Mouse (Mus musculus) bone marrow, adult 2 months (tissue): Measurements from ENCODE around the gene Acp6. TPM values are rescaled to one million over a fixed set of nuclear protein-coding genes. Genes with fewer than 3 reads are reported as not detected.
A peak's percentile ranks its signal among the peaks of the same experiment; 100 is the strongest.

ENCODE experiments used
- H3K27ac ChIP-seq: fragments of 200-500 bp; 2 replicates; pipeline ENCODE4 v1.5.1; 2012; ENCODE audit warnings: low read depth, mild to moderate bottlenecking, control low read depth, inconsistent platforms, low read length; ENCODE audit not compliant: control insufficient read depth, poor library complexity, insufficient read depth
- H3K4me1 ChIP-seq: fragments of 200-500 bp; 2 replicates; pipeline ENCODE4 v1.6.1; 2011; ENCODE audit warnings: low read length; ENCODE audit not compliant: control insufficient read depth, insufficient read depth
- H3K4me3 ChIP-seq: fragments of 200-500 bp; replicated peaks from 2 replicates; pipeline ENCODE3; 2011; ENCODE audit warnings: mild to moderate bottlenecking, low read depth, low read length, control low read depth; ENCODE audit not compliant: control insufficient read depth
- CTCF ChIP-seq: fragments of 200-500 bp; IDR thresholded peaks from 2 replicates; pipeline ENCODE4 v1.5.1; 2011; ENCODE audit warnings: low read length, control low read depth; ENCODE audit not compliant: control insufficient read depth, insufficient read depth
- POLR2A ChIP-seq: fragments of 200-500 bp; IDR thresholded peaks from 2 replicates; pipeline ENCODE4 v1.6.1; 2011; ENCODE audit warnings: low read depth, mild to moderate bottlenecking, control low read depth, low read length, borderline replicate concordance; ENCODE audit not compliant: control insufficient read depth
- WGBS: fragments of 180-500 bp; shearing (Covaris S2); methylation state at CpG from one replicate; pipeline ENCODE4 v1.1.7; 2018; 5-methylcytosine and 5-hydroxymethylcytosine counted together
- polyA plus RNA-seq: library from polyadenylated mRNA; stranded (reverse); fragments of >200 nt; gene quantifications from 2 replicates; pipeline ENCODE4 v1.2.4, GENCODE M21; 2011; ENCODE audit warnings: low replicate concordance; ENCODE audit not compliant: missing spikeins, insufficient read depth, insufficient read length

Acp6 gene
- polyA plus RNA-seq, 1 experiment, result 16.0 TPM

GRCm38 (mm10) chr3:97203880-97204279 is 45.3 kb downstream of the Acp6 start:
- Histone ChIP-seq H3K4me1 (no peaks in the 10 kb centered on the region; the same call in 1 of the 2 replicates), H3K27ac (peak overlapping the region; percentile 27; the same call in 1 of the 2 replicates), H3K4me3 (peak overlapping the region; percentile 45)
- TF ChIP-seq CTCF (no peak), POLR2A (no peak)
- under 1% methylated on average over 14 of the region's 14 CpGs for WGBS

GRCm38 (mm10) chr3:97206521-97206920 is 47.9 kb downstream of the Acp6 start:
- Histone ChIP-seq H3K4me1 (no peaks in the 10 kb centered on the region; the same call in 1 of the 2 replicates), H3K27ac (no peak overlapping the region), H3K4me3 (no peak overlapping the region)
- TF ChIP-seq CTCF (no peak), POLR2A (no peak)
- 43% methylated on average over 3 of the region's 3 CpGs for WGBS

- WGBS, result 84% methylated on average over 9 of the region's 9 CpGs
- Histone ChIP-seq H3K4me1 (no peaks in the 10 kb centered on the region), H3K4me3 (no peak overlapping the region), H3K27ac (no peak overlapping the region)
- TF ChIP-seq POLR2A, result no peak
- TF ChIP-seq CTCF, result no peak
Measured at GRCm38 (mm10) chr3:97209351-97209750, 50.8 kb downstream of the Acp6 start.

DNA sequence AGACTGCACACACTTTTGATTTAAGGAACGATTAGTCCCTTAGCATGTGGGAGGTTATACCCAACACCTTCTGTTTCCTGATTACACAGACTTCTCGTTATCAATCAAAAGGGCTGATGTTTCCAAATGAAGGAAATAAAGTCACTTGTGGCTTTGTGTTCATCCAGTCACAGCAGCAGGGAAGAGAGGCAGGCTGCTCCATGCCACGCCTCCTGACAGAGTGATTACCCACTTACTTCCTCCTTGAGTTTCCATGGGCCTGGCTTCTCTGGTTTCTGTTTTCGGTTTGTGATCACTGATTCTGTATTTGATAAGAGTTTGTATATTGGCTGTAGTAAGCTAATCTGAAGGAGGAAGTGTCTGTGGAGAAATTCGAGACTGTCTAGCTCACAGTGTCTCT is 52.6 kb downstream of the Acp6 start:
- H3K4me3 ChIP-seq, result no peak overlapping the region
- TF ChIP-seq POLR2A (no peak), CTCF (no peak)
- WGBS, result 4% methylated on average over 5 of the region's 5 CpGs
- no peaks in the 10 kb centered on the region for H3K4me1 ChIP-seq
- H3K27ac ChIP-seq, result no peak overlapping the region

DNA sequence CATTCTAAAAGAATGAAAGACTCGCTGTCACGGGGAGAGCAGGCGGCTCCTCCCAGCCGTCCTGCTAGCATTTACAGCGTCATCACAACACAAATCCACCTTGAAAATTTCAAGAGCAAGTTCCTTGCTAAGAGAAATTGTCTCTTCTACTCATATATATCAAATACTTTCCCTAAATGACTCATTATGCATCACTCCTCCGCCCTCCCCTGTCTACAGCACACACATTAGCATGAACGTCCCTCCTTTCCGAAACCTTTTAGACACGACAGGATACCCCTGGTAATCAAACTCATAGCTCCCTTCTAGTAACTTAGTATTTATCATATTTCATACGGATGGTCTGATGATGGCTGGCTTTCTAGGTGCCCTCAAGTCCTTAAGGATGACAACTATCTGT is 55.3 kb downstream of the Acp6 start:
- 87% methylated on average over 10 of the region's 10 CpGs for WGBS
- no peaks in the 10 kb centered on the region for H3K4me1 ChIP-seq
- H3K27ac ChIP-seq, result no peak overlapping the region
- TF ChIP-seq POLR2A, result no peak
- no peak for TF ChIP-seq CTCF
- H3K4me3 ChIP-seq, result no peak overlapping the region

DNA sequence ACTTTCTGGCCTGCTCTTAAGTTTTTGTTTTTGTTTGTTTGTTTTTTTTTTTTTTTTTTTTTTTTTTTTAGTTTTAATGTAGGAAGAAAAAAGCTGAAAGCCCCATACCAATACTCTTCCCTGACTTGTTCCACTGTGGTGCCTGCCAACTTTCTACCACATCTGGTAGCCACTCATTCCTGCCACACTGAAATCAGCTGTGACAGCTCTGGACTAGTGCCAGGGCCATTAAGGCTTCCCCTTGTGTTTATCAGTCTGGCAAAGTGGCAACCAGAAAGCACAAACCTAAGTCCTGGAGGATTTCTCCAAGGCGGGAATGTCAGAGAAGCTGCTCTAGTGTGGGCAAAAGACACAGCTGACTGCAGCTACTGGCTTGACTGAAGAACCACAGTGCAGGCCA is 55.9 kb downstream of the Acp6 start:
- Histone ChIP-seq H3K27ac (no peak overlapping the region), H3K4me3 (no peak overlapping the region), H3K4me1 (no peaks in the 10 kb centered on the region)
- WGBS, result 53% methylated on average over 1 of the region's 1 CpGs
- TF ChIP-seq POLR2A, result no peak

DNA sequence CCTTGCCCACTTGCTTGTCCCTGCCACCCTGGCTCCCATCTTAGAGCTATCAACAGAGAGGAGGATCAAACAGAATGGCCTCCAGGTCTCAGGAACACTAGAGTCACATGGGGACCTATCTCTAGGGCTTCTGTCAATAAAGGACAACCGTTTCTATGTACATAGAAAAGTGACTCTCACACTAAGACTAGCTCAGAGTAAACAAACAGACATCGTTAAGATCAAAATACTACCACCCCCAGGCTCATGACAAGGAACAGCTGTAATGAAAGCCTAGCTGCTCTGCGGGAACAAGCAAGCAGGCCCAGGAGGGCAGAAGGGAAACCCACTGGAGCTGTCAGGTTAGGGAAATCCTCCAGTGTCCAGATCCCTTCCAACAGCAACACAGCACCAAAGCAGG is 56.9 kb downstream of the Acp6 start:
- WGBS, result 87% methylated on average over 3 of the region's 3 CpGs
- TF ChIP-seq CTCF (no peak), POLR2A (no peak)

GRCm38 (mm10) chr3:97223261-97223660 is 64.7 kb downstream of the Acp6 start:
- 74% methylated on average over 9 of the region's 9 CpGs for WGBS
- Histone ChIP-seq H3K27ac (no peak overlapping the region), H3K4me3 (no peak overlapping the region), H3K4me1 (no peaks in the 10 kb centered on the region)
- TF ChIP-seq CTCF (no peak), POLR2A (no peak)

More for the DNA sequence above, 56.9 kb downstream of the Acp6 start:
- no peaks in the 10 kb centered on the region for H3K4me1 ChIP-seq
- no peak overlapping the region for H3K27ac ChIP-seq
- no peak overlapping the region for H3K4me3 ChIP-seq

DNA sequence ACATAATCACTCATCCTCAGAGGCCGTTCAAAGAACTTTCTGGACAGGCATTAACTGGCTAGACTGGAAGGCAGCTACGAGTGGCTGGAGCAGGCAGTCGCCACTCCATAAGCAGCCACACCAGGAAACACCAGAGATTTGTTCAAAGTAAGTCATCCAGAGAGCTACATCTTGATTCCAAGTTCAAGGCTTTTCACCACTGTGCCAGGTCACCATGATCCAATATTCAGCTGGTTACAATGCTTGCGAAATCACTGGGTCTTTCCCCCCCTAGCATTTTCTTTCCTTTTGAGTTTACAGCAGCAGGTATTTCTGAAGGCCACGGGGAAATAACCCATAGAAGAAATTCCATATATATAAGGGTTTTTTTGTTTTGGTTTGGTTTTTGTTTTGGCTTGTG is 66.7 kb downstream of the Acp6 start:
- no peak overlapping the region for H3K27ac ChIP-seq
- no peak for TF ChIP-seq CTCF
- no peak for TF ChIP-seq POLR2A
- WGBS, result 71% methylated on average over 5 of the region's 5 CpGs
- no peaks in the 10 kb centered on the region; the same call in 1 of the 2 replicates for H3K4me1 ChIP-seq
- no peak overlapping the region for H3K4me3 ChIP-seq

DNA sequence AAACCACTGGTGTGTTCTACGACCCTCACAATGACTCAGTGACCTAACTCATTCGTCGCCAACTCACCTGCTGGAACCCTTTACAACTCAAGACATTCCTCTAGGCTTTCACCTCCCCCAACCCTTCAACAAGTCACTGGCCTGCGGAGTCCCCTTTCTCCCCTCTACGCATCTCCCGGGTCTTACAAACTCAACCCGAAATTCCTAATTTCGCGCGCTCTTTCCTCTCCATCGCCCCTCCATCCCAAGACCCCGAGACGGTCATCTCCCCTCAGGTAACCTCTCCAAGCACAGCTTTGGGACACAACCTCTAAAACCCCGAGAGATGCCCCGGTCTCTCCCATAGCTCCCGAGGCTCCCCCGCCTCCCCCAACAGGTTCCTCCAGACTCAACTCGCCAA is 68.1 kb downstream of the Acp6 start:
- WGBS, result 6% methylated on average over 18 of the region's 18 CpGs
- TF ChIP-seq POLR2A (no peak), CTCF (no peak)
- Histone ChIP-seq H3K27ac (no peak overlapping the region), H3K4me1 (no peaks in the 10 kb centered on the region; the same call in 1 of the 2 replicates), H3K4me3 (peak overlapping the region; percentile 50)

Other genes with a start within 250 kb of the Acp6 start
- gene Gja8, start 232.8 kb upstream of the Acp6 start, polyA plus RNA-seq, result not detected in 2 replicates
- gene Bcl9, start 139.1 kb downstream of the Acp6 start, polyA plus RNA-seq, result 10.2 and 11.5 TPM in 2 replicates